Mouse (Mus musculus) midbrain, embryonic 14.5 days (tissue): ENCODE measurements around the gene 4930595D18Rik. TPM values are rescaled to one million over a fixed set of nuclear protein-coding genes. Genes with fewer than 3 reads are reported as not detected.

Experiments used
- ATAC-seq: fragments of 200-750 bp; cut with Nextera tagmentation; 2 replicates; pipeline ENCODE4 v1.8.0; 2017; ENCODE audit warnings: moderate number of reproducible peaks, moderate library complexity; ENCODE audit not compliant: low FRiP score, low TSS enrichment
- DNase-seq: peaks from one replicate; pipeline ENCODE4 v3.0.0-alpha.2; 2015
- H3K27ac ChIP-seq: fragments of 300-500 bp; sonication (generic); replicated peaks from 2 replicates; pipeline ENCODE4 v1.5.1; 2014; ENCODE audit warnings: mild to moderate bottlenecking, low read depth, low read length, moderate library complexity
- H3K27me3 ChIP-seq: fragments of 300-500 bp; sonication (generic); 2 replicates; pipeline ENCODE4 v1.6.1; 2014; ENCODE audit warnings: low read length, control low read depth, mixed read lengths; ENCODE audit not compliant: control insufficient read depth, insufficient read depth
- H3K36me3 ChIP-seq: fragments of 300-500 bp; sonication (generic); 2 replicates; pipeline ENCODE4 v1.6.1; 2014; ENCODE audit warnings: low read length, control low read depth; ENCODE audit not compliant: control insufficient read depth, insufficient read depth
- H3K4me1 ChIP-seq: fragments of 300-500 bp; sonication (generic); 2 replicates; pipeline ENCODE4 v1.6.1; 2014; ENCODE audit warnings: mild to moderate bottlenecking, antibody characterized with exemption, low read length, control low read depth; ENCODE audit not compliant: control insufficient read depth, insufficient read depth
- H3K4me2 ChIP-seq: fragments of 300-500 bp; sonication (generic); 2 replicates; pipeline ENCODE4 v1.6.1; 2014; ENCODE audit warnings: mild to moderate bottlenecking, low read length, moderate library complexity
- H3K4me3 ChIP-seq: fragments of 300-500 bp; sonication (generic); replicated peaks from 2 replicates; pipeline ENCODE4 v1.5.1; 2014; ENCODE audit warnings: low read depth, low read length
- H3K9ac ChIP-seq: fragments of 300-500 bp; sonication (generic); replicated peaks from 2 replicates; pipeline ENCODE4 v1.6.1; 2014; ENCODE audit warnings: mild to moderate bottlenecking, low read length, moderate library complexity
- H3K9me3 ChIP-seq: fragments of 300-500 bp; sonication (generic); 2 replicates; pipeline ENCODE4 v1.6.1; 2016; ENCODE audit warnings: low read length, control low read depth, mixed read lengths; ENCODE audit not compliant: control insufficient read depth
- WGBS: fragments of 180-500 bp; shearing (Covaris S2); extraction: QIAGEN DNeasy Blood & Tissue Kit; methylation state at CpG from one replicate; pipeline ENCODE4 v1.1.7; 2014; 5-methylcytosine and 5-hydroxymethylcytosine counted together
- polyA plus RNA-seq: library from polyadenylated mRNA; unstranded; fragments of >200 nt; fragmentation: Nextera tagmentation; extraction: Ambion mirVana; gene quantifications from 2 replicates; pipeline ENCODE4 v1.2.1, GENCODE M21; 2014

The 4930595D18Rik gene
- polyA plus RNA-seq = not detected in 2 replicates

DNA sequence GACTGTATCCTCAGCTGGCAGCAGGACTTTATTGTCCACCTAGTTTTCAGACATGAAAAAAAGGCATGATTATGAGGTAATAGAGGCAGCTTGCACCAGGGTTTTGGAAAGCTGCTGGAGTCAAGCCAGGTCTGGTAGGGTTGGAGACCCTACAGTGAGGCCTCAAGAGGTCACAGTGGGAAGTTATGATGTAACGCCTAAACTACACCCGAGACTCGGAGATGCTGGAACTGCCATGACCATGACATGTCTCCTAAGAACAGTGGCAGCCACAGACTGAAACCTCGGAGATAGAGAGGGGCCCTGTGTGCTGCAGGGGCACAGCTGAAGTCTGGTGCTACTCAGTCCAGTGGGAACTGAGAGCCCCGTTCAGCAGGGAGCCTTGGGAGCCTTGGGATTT lies at the start of gene 4930595D18Rik:
TSS of gene 4930595D18Rik (minus strand) at position 16 of the 400 bp plus-strand sequence.
- no peak within 1 kb of the TSS for H3K4me3 ChIP-seq
- ATAC-seq = no peak
- H3K9me3 ChIP-seq = no peaks in the 10 kb centered on the region
- H3K27me3 ChIP-seq = no peaks in the 10 kb centered on the region
- H3K27ac ChIP-seq = no peak within 1 kb of the TSS
- no peak within 1 kb of the TSS for H3K9ac ChIP-seq
- whole genome bisulfite sequencing = 77% methylated on average over 5 of the region's 5 CpGs
- DNase-seq = no peak
- no peaks in the 10 kb centered on the region for H3K36me3 ChIP-seq
- no peaks in the 10 kb centered on the region for H3K4me1 ChIP-seq
- H3K4me2 ChIP-seq = no peak within 1 kb of the TSS

DNA sequence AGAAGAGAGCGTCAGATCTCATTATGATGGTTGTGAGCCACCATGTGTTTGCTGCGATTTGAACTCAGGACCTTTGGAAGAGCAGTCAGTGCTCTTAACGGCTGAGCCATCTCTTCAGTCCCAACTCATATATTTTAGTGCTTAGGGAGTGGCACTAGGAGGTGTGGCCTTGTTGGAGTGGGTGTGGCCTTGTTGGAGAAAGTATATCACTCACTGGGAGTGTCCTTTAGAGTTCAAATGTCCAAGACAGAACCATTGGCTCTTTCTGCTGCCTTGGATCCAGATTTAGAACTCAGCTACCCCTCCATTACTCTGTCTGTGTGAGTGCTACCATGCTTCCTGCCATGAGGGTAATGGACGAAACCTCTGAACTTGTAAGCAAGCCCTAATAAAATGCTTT lies 49.5 kb upstream of the 4930595D18Rik start:
- no peaks in the 10 kb centered on the region for H3K27me3 ChIP-seq
- 94% methylated on average over 4 of the region's 4 CpGs for WGBS

DNA sequence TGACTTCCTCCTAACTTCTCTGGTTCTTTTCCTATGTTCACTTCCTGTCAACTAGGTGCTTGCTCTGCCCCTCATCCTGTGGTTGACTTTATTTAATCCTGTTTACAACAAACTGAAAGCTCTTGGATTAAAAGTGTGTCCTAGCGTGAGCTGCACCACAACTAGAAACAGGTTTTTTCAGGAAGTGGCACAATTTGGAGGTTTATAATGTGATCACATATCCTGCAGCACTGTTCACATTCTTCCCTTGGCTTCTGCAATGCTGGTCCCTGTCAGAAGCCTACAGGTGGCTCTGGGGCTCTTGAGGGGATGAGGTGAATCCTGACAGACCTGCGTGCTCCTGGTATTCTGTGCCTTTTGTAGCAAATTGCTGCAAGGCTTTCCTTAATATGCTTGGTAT lies 46.5 kb upstream of the 4930595D18Rik start:
- WGBS = 96% methylated on average over 2 of the region's 2 CpGs
- Histone ChIP-seq H3K36me3 (no peaks in the 10 kb centered on the region), H3K4me1 (no peaks in the 10 kb centered on the region), H3K27ac (no peak overlapping the region), H3K9ac (no peak overlapping the region), H3K27me3 (no peaks in the 10 kb centered on the region), H3K4me3 (no peak overlapping the region), H3K4me2 (no peak overlapping the region), H3K9me3 (no peaks in the 10 kb centered on the region)
- ATAC-seq = no peak
- DNase-seq = no peak

More for the DNA sequence above, 49.5 kb upstream of the 4930595D18Rik start:
- peaks cover 11% of the 10 kb centered on the region for H3K36me3 ChIP-seq
- ATAC-seq (no peak), DNase-seq (no peak)
- no peak overlapping the region for H3K4me3 ChIP-seq
- H3K4me1 ChIP-seq = no peaks in the 10 kb centered on the region
- H3K9ac ChIP-seq = no peak overlapping the region
- H3K27ac ChIP-seq = no peak overlapping the region
- H3K4me2 ChIP-seq = no peak overlapping the region
- no peaks in the 10 kb centered on the region for H3K9me3 ChIP-seq

DNA sequence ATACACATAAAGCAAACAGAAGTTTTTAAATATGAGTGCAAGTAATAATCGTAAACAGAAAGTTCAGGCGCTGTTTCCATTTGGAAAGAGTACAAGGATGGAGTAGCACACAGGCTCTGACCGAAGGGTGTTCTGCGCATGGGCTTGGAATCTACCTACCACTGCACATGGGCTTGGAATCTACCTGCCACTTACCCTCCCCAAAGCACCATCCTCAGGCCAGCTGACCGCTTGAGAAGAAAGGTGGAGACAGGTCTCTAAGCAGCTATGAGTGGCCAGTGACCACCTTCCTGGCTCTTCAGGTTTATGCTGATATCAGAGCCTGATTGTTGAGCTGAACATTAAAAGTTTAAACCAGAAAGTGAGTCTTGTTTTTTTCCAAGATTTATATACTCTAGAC lies 44.2 kb upstream of the 4930595D18Rik start:
- no peak for ATAC-seq
- H3K4me2 ChIP-seq = no peak overlapping the region
- H3K4me1 ChIP-seq = no peaks in the 10 kb centered on the region
- H3K4me3 ChIP-seq = no peak overlapping the region
- no peak overlapping the region for H3K27ac ChIP-seq
- H3K9me3 ChIP-seq = no peaks in the 10 kb centered on the region
- 95% methylated on average over 5 of the region's 5 CpGs for WGBS
- DNase-seq = no peak
- peaks cover 3% of the 10 kb centered on the region; the same call in 1 of the 2 replicates for H3K36me3 ChIP-seq
- H3K27me3 ChIP-seq = no peaks in the 10 kb centered on the region
- no peak overlapping the region for H3K9ac ChIP-seq

DNA sequence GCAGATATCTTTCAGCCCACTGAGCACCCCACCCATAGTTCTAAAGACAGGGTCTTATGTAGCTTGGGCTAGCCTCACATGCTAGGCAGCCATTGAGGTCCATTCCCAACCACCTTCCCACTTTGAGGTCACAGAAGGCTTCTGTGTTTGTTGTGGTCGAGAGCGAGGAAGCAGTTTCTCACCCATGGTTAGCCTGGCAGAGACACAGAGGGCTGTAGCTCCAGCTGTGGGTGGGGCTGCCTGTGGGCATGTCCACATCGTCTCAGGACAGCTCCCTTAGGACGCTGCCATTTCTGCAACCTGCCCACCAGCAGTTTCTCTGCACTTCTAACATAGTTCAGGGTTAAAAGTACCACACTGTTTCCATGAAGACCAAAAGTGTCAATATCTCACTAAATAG lies 43.1 kb upstream of the 4930595D18Rik start:
- ATAC-seq (no peak), DNase-seq (no peak)
- peaks cover 5% of the 10 kb centered on the region for H3K36me3 ChIP-seq
- no peak overlapping the region for H3K9ac ChIP-seq
- H3K27me3 ChIP-seq = no peaks in the 10 kb centered on the region
- 86% methylated on average over 4 of the region's 4 CpGs for WGBS
- H3K4me1 ChIP-seq = no peaks in the 10 kb centered on the region
- H3K4me2 ChIP-seq = no peak overlapping the region
- H3K9me3 ChIP-seq = no peaks in the 10 kb centered on the region
- no peak overlapping the region for H3K4me3 ChIP-seq
- no peak overlapping the region for H3K27ac ChIP-seq

DNA sequence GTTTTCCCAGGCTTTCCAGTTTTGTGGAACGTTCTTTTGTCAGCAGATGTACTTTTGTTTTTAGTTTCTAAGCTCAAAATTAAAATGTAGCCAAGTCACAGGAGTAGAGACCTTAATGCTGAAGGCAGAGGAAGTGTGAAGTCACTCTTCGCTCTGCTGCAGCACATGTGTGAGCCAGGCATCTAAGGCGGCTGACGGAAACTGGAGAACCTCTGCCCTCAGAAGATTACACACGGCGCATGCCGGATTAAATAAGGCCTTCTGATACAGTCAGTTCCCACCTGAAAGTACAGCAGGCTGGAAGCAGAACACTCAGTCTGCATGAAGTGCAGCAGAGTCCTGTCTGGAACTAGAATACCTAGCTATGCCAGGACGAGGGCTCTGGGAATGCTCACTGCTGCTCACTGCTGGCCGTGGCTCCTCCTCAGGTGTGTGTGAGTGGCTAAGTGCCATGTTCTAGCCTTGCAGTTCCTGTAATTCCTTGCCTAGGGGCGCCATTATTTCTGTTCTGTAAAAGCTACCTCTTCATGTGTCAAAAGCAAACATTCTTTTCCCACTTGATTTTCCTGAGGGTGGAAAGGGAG lies 41.0 kb upstream of the 4930595D18Rik start:
- no peak overlapping the region for H3K9ac ChIP-seq
- 81% methylated on average over 10 of the region's 10 CpGs for WGBS
- DNase-seq = no peak
- no peaks in the 10 kb centered on the region for H3K4me1 ChIP-seq
- H3K4me2 ChIP-seq = no peak overlapping the region
- no peak overlapping the region for H3K4me3 ChIP-seq
- no peaks in the 10 kb centered on the region for H3K27me3 ChIP-seq
- no peaks in the 10 kb centered on the region; the same call in 1 of the 2 replicates for H3K9me3 ChIP-seq
- H3K36me3 ChIP-seq = peaks cover 21% of the 10 kb centered on the region
- H3K27ac ChIP-seq = no peak overlapping the region
- no peak for ATAC-seq

DNA sequence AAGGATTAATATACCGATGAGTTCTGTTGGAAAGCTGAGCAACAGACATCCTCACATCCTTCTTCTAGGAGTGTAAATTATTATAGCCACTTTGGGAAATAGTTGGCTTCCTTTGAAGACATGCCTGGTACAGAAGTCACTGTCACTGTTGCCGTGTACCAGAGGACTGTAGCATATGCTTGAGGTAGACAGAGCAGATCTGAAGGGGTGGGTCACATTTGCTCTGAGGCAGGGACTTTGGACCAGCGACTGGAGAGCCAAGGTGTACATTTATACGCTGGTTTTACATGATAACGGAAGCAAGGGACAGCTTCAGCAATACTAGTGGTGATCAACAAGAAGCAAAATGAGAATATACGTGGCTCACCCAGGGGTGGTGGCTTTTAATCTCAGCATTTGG lies 34.6 kb upstream of the 4930595D18Rik start:
- WGBS = 98% methylated on average over 6 of the region's 6 CpGs
- peaks cover 19% of the 10 kb centered on the region for H3K36me3 ChIP-seq
- H3K27me3 ChIP-seq = no peaks in the 10 kb centered on the region
- H3K4me3 ChIP-seq = no peak overlapping the region
- no peak overlapping the region for H3K9ac ChIP-seq
- DNase-seq (no peak), ATAC-seq (no peak)
- H3K27ac ChIP-seq = no peak overlapping the region
- H3K4me2 ChIP-seq = no peak overlapping the region
- no peaks in the 10 kb centered on the region; the same call in 1 of the 2 replicates for H3K9me3 ChIP-seq
- no peaks in the 10 kb centered on the region for H3K4me1 ChIP-seq

DNA sequence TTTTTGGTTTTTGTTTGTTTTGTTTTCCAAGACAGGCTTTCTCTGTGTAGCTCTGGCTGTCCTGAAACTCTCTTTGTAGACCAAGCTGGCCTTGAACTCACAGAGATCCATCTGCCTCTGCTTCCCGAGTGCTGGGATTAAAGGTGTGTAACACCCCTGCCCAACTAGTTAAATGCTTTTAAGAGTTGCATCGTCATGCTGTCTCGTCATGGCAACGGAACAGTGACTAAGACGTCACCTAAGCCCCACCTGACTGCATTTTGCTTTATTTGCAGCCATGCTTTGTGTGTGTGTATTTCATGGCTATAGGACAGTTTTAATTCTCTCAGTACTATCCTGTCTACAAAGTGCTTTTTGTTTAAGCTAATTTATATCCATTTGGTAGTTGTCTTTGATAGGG lies 27.4 kb upstream of the 4930595D18Rik start:
- no peaks in the 10 kb centered on the region for H3K36me3 ChIP-seq
- H3K4me3 ChIP-seq = no peak overlapping the region
- no peaks in the 10 kb centered on the region for H3K27me3 ChIP-seq
- no peaks in the 10 kb centered on the region for H3K9me3 ChIP-seq
- 63% methylated on average over 5 of the region's 5 CpGs for WGBS
- H3K9ac ChIP-seq = no peak overlapping the region
- H3K4me2 ChIP-seq = no peak overlapping the region
- no peak overlapping the region for H3K27ac ChIP-seq
- no peak for ATAC-seq
- H3K4me1 ChIP-seq = no peaks in the 10 kb centered on the region
- DNase-seq = no peak

DNA sequence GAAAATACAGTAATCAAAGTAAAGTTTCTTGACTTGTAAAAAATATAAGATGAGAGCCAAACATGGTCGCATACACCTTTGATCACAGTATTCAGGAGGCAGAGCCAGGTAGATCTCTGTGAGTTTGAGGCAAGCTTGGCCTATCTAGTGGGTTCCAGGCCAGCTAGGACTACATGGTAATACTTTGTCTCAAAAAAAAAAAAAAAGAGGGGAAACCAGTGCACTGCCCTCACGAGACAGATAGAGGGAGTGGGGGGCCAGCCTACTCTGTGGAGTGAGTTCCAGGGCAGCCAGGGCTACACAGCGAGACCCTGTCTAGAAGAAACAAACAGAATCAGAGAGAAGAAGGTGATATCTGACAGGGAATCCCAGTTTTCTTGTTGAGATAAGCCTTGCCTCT lies 23.4 kb upstream of the 4930595D18Rik start:
- Histone ChIP-seq H3K4me3 (no peak overlapping the region), H3K4me1 (peaks cover 7% of the 10 kb centered on the region), H3K27ac (no peak overlapping the region), H3K36me3 (no peaks in the 10 kb centered on the region), H3K27me3 (no peaks in the 10 kb centered on the region), H3K9ac (no peak overlapping the region), H3K9me3 (no peaks in the 10 kb centered on the region), H3K4me2 (no peak overlapping the region)
- no peak for DNase-seq
- no peak for ATAC-seq
- 86% methylated on average over 3 of the region's 3 CpGs for WGBS
